Mouse (Mus musculus) T-cell, adult 66 days (primary cell): ENCODE measurements around the gene Creb3. TPM values are rescaled to one million over a fixed set of nuclear protein-coding genes. Genes with fewer than 3 reads are reported as not detected.

Source experiments
- total RNA-seq, 2 experiments: library from RNA; stranded (reverse); gene quantifications; 3 replicates in 1 of 2; 4 replicates in 1 of 2; pipeline ENCODE4 v1.2.4; 2023

Gene Creb3
- 10 to 100 TPM; 61.5 to 65.6 TPM for total RNA-seq

DNA sequence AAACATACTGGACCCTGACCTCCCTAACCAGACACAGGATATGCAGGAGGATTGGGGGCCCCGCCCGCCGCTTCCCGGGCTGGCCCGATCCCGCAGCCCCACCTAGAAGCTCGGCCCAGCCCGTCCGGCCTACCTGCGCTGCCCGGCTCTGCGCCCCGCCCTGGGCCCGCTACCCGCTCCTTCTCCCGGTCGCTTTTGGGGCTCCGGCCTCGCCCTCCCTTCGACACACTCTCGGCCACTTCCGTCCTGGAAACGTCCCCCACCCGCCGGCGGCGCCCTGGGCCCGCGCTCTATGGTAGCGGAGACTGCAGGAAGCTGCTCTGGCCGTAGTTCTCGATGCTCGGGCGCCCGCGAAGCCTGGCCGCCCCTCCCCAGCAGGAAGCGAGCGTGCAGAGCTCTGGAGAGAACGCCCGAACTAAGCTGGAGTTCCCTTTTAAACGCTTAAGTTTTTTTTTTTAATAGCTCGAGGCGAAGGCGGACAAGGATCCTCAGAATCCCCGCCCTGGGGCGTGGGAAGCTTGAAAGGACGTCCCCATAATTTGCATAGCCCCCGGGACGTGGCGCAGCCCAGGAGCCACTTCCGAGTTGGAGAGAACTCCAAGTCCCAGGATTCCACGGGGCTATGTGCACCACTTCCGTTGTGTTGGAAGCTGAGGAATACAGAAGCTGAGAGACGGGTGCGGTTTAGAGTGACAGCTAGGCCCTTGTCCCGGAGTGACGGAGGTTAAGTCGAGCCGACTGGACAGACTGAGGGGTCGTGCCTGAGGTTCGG, at the start of gene Creb3, which contains the start of gene Tln1:
TSS of gene Creb3 (plus strand) at position 336 of the 772 bp plus-strand sequence.
TSS of gene Tln1 (minus strand) at position 695 of the 772 bp plus-strand sequence.

DNA sequence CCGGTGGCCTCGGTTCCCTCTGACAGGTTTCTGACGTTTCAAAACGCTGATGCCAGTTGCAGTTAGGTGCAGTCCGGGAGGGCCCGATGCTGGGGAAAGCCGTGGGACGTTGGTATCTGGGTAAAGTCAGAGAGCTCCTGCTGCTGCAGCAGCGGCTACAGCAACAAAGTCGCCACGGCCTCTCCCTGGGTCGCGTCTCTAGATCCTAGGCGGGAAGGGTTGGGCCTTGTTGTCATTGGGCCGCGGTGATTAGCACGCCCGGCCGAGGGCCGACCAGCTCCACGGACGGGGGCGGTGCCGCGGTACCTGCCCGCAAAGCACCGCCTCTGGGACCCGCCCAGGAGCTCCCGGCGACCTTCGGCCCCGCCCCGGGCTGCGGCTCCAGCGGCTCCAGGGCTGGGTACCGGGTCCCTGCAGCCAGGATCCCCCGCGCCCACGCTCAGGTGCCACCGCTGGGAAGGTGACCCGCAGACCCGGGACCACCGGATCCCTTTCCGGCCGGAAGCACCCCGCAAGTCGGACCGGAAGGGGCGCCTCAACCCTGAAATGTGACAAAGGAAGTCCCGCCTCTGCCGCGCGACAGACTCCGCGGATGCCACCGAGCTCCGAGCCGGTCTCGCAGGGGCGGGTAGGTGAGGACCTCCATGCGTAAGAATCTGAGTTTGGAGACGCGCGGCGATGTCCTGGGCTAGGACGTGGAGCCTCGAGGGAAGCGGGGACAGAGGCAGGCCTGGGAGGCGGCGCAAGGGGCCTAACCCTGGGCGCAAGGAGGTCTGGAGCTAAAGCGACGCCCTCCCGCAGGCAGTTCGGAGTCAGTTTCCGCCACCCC, 16.5 kb downstream of the Creb3 start, which contains the start of the genes Rgp1 and Gba2:
TSS of gene Rgp1 (plus strand) at position 340 of the 829 bp plus-strand sequence.
TSS of gene Gba2 (minus strand) at position 498 of the 829 bp plus-strand sequence.

DNA sequence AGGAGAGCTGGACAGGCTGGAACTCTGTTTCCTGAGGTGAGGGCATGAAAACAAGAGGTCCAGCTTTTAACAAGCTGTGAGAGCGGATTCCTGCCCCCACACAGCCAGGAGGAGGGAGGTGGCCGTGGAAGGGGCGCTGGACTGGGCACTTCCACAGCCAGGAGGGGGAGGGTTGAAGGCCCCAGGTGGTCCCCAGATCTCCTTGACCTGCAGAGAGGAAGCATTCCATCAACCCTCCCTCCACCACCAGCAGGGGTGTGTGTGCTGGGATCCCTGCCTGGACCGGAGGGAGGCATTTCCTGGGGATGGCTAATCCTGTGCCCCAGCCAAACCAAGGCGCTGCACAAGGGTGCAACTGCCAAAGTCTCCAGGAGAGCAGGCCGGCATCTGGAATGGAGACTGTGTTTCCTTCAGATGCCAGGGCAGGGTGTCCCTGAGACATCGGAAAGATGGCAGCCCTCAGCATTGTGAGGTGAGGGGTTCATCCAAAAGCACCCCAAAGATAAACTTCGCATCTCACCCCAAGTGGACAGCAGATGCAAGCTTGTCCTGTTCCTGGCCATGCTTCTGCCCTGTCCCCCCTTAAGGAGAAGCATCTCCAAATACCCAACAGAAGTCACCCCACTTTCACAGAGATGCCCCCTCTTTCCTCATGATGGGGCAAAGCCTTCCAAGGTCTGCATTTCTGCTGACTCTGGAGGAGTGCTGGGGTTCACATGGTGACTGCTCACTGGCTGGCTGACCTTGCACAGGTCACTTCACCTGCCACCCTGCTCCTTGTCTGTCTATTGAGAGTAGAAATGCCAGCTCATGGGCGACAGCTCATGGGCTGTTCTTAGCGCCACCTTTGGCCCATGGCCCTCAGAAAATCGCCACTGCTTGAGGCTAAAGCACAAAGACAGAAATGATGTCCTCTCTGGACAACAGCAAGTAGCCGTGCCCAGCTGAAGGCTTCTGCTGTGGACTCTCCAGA, 22.6 kb downstream of the Creb3 start, which contains the start of gene Msmp:
TSS of gene Msmp (minus strand) at position 51 of the 973 bp plus-strand sequence.

Other genes starting within 250 kb of the Creb3 start
- gene Rusc2, start 180.4 kb upstream of the Creb3 start, total RNA-seq, result not detected
- gene Fam166b, start 133.2 kb upstream of the Creb3 start, total RNA-seq, result not detected
- gene Tesk1, start 120.4 kb upstream of the Creb3 start, total RNA-seq, result 10 to 100 TPM; 54.4 to 54.9 TPM
- 10 to 100 TPM; 27.0 to 31.6 TPM for gene Cd72, start 107.7 kb upstream of the Creb3 start, total RNA-seq
- 10 to 100 TPM; 76.6 to 85.8 TPM for gene Sit1, start 78.6 kb upstream of the Creb3 start, total RNA-seq
- 10 to 100 TPM; 24.6 to 26.0 TPM for gene Ccdc107, start 69.4 kb upstream of the Creb3 start, total RNA-seq
- gene Arhgef39, start 62.6 kb upstream of the Creb3 start, total RNA-seq, result 1 to 10 TPM; 2.3 to 4.2 TPM
- gene Car9, start 55.4 kb upstream of the Creb3 start, total RNA-seq, result not detected
- gene Tpm2, start 38.6 kb upstream of the Creb3 start, total RNA-seq, result not detected
- gene Tln1, start 359 bp downstream of the Creb3 start, total RNA-seq, result 100 to 1,000 TPM; 326 to 327 TPM
- 10 to 100 TPM; 54.0 to 54.2 TPM for gene Rgp1, start 16.4 kb downstream of the Creb3 start, total RNA-seq
- 10 to 100 TPM; 36.6 to 37.0 TPM for gene Gba2, start 16.5 kb downstream of the Creb3 start, total RNA-seq
- gene Msmp, start 22.2 kb downstream of the Creb3 start, total RNA-seq, result not detected
- gene Npr2, start 69.6 kb downstream of the Creb3 start, total RNA-seq, result not detected
- gene Spag8, start 91.3 kb downstream of the Creb3 start, total RNA-seq, result not detected
- gene Hint2, start 94.1 kb downstream of the Creb3 start, total RNA-seq, result 10 to 100 TPM; 21.3 to 24.6 TPM
- 1 to 10 TPM; 2.7 to 2.8 TPM for gene Tmem8b, start 106.6 kb downstream of the Creb3 start, total RNA-seq
- gene Fam221b, start 106.8 kb downstream of the Creb3 start, total RNA-seq, result not detected
- not detected for gene Olfr70, start 138.5 kb downstream of the Creb3 start, total RNA-seq
- not detected for gene Olfr71, start 147.9 kb downstream of the Creb3 start, total RNA-seq
- gene Hrct1, start 164.9 kb downstream of the Creb3 start, total RNA-seq, result not detected
- not detected for gene Spaar, start 167.7 kb downstream of the Creb3 start, total RNA-seq
- not detected for gene Olfr159, start 208.7 kb downstream of the Creb3 start, total RNA-seq